Mouse (Mus musculus) ES-CJ7 (cell line): ENCODE results near the gene Prop1.

Experiments
- DNase-seq: peaks from one replicate; pipeline ENCODE4 v3.0.0; 2011; ENCODE audit warnings: low read depth, low spot score

Prop1 gene

GRCm38 (mm10) chr11:50953665-50954064 is at the start of gene Prop1:
TSS of gene Prop1 (minus strand) at chr11:50953765.
- DNase-seq: no peak

GRCm38 (mm10) chr11:51003296-51003695 is 49.7 kb upstream of the Prop1 start, which contains the start of gene Olfr51:
TSS of gene Olfr51 (plus strand) at chr11:51003596.
- DNase-seq: no peak

GRCm38 (mm10) chr11:50981667-50982066 is 28.1 kb upstream of the Prop1 start, which contains the start of gene Olfr1377:
TSS of gene Olfr1377 (plus strand) at chr11:50981967.
- DNase-seq: no peak

GRCm38 (mm10) chr11:50977216-50977615 is 23.7 kb upstream of the Prop1 start:
- DNase-seq: peak; percentile 40

- no peak for DNase-seq
These were observed 12.7 kb upstream of the Prop1 start, which contains the start of gene Olfr1378 for GRCm38 (mm10) chr11:50966230-50966629. TSS of gene Olfr1378 (plus strand) at chr11:50966530.

- DNase-seq: no peak
These were observed 11.3 kb upstream of the Prop1 start for GRCm38 (mm10) chr11:50964886-50965285.

GRCm38 (mm10) chr11:50952290-50952689 is 1.3 kb downstream of the Prop1 start:
- DNase-seq: no peak

GRCm38 (mm10) chr11:50943506-50943905 is 10.1 kb downstream of the Prop1 start, which contains the start of gene 4933414I15Rik:
TSS of gene 4933414I15Rik (minus strand) at chr11:50943765.
- DNase-seq: no peak

GRCm38 (mm10) chr11:50942386-50942785 is 11.2 kb downstream of the Prop1 start:
- no peak for DNase-seq

- DNase-seq: peak; percentile 78
These were observed 13.8 kb downstream of the Prop1 start for GRCm38 (mm10) chr11:50939621-50940366.

GRCm38 (mm10) chr11:50938435-50938834 is 15.1 kb downstream of the Prop1 start:
- no peak for DNase-seq

GRCm38 (mm10) chr11:50932040-50932439 is 21.5 kb downstream of the Prop1 start:
- DNase-seq: no peak

- peak; percentile 86 for DNase-seq
These were observed 22.1 kb downstream of the Prop1 start, which contains the start of gene Zfp354b for GRCm38 (mm10) chr11:50931451-50931866. TSS of gene Zfp354b (minus strand) at chr11:50931633.

- no peak for DNase-seq
These were observed 22.5 kb downstream of the Prop1 start for GRCm38 (mm10) chr11:50931021-50931420.

- DNase-seq: no peak
These were observed 23.0 kb downstream of the Prop1 start for GRCm38 (mm10) chr11:50930469-50931014.

- peak; percentile 94 for DNase-seq
These were observed 37.8 kb downstream of the Prop1 start, which contains the start of gene Zfp2 for GRCm38 (mm10) chr11:50915671-50916320. TSS of gene Zfp2 (minus strand) at chr11:50916165.

GRCm38 (mm10) chr11:50914461-50914860 is 39.1 kb downstream of the Prop1 start:
- DNase-seq: no peak

GRCm38 (mm10) chr11:50913301-50913700 is 40.3 kb downstream of the Prop1 start:
- peak; percentile 26 for DNase-seq

- no peak for DNase-seq
These were observed 45.4 kb downstream of the Prop1 start for GRCm38 (mm10) chr11:50908136-50908535.
